Mouse (Mus musculus) embryo, embryonic 11.5 days (tissue): ENCODE data around the gene Bicra.

Source experiments
- DNase-seq: peaks from one replicate; pipeline ENCODE4 v3.0.0-alpha.2; 2012; ENCODE audit warnings: low read depth, low spot score

Bicra gene

GRCm38 (mm10) chr7:16047338-16048146 is at the start of gene Bicra:
Bicra (minus strand) TSS chr7:16047921.
- DNase-seq, result peak; percentile 81

- DNase-seq, result no peak
Observed at GRCm38 (mm10) chr7:16094592-16094991, 46.9 kb upstream of the Bicra start.

GRCm38 (mm10) chr7:16087587-16087986 is 39.9 kb upstream of the Bicra start:
- DNase-seq, result no peak

GRCm38 (mm10) chr7:16083361-16083760 is 35.6 kb upstream of the Bicra start:
- no peak for DNase-seq

GRCm38 (mm10) chr7:16080581-16080980 is 32.9 kb upstream of the Bicra start:
- no peak for DNase-seq

- DNase-seq, result no peak
Observed at GRCm38 (mm10) chr7:16079947-16080346, 32.2 kb upstream of the Bicra start.

- no peak for DNase-seq
Observed at GRCm38 (mm10) chr7:16071906-16072305, 24.2 kb upstream of the Bicra start.

- DNase-seq, result no peak
Observed at GRCm38 (mm10) chr7:16070846-16071245, 23.1 kb upstream of the Bicra start.

- DNase-seq, result no peak
Observed at GRCm38 (mm10) chr7:16063490-16063889, 15.8 kb upstream of the Bicra start.

- DNase-seq, result no peak
Observed at GRCm38 (mm10) chr7:16062099-16062420, 14.3 kb upstream of the Bicra start.

- no peak for DNase-seq
Observed at GRCm38 (mm10) chr7:16061219-16062098, 13.7 kb upstream of the Bicra start, which contains the start of gene Zfp541. Zfp541 (plus strand) TSS chr7:16061814.

GRCm38 (mm10) chr7:16057136-16057534 is 9.4 kb upstream of the Bicra start:
- no peak for DNase-seq

GRCm38 (mm10) chr7:16056459-16057135 is 8.9 kb upstream of the Bicra start:
- DNase-seq, result no peak

- no peak for DNase-seq
Observed at GRCm38 (mm10) chr7:16055665-16056064, 7.9 kb upstream of the Bicra start.

- no peak for DNase-seq
Observed at GRCm38 (mm10) chr7:16054966-16055365, 7.2 kb upstream of the Bicra start.

- no peak for DNase-seq
Observed at GRCm38 (mm10) chr7:16053105-16053504, 5.4 kb upstream of the Bicra start.

GRCm38 (mm10) chr7:16052684-16053083 is 5.0 kb upstream of the Bicra start:
- peak; percentile 93 for DNase-seq

- DNase-seq, result peak; percentile 54
Observed at GRCm38 (mm10) chr7:16051883-16052595, 4.3 kb upstream of the Bicra start.

- no peak for DNase-seq
Observed at GRCm38 (mm10) chr7:16050600-16050999, 2.9 kb upstream of the Bicra start.

- DNase-seq, result no peak
Observed at GRCm38 (mm10) chr7:16049576-16049915, 1.8 kb upstream of the Bicra start.
